ENCODE assay signal across 29 mouse cellular contexts in the genomic region with DNA sequence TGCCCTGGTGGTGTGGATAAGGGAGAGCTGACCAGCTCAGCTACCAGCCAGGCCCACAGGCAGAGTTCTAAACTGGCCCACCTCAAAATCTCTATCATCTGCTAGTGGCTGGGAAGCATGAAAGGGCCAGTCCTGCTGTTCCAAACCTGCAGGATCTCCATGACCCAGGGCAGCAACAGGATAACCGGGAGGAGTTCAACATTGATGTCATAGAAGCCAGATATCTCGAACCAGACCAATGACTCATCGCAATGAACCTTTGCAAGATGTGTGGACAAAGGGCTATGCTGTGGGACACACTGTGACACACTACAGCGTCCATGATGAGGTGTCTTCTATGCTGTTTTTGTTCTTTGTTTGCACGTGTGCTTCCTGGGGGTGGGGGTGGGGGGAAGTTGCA. TPM values are rescaled to one million over a fixed set of nuclear protein-coding genes. Genes with fewer than 3 reads are reported as not detected.
"Had no signal": no experiment of that assay in that cellular context is flagged by ENCODE, and none has a peak within 500 bp of the region (broad histone marks: within the 10 kb centered on the region; RNA-seq: fewer than 3 reads in every experiment).

No protein-coding gene starts in this region.

- H3K4me2 ChIP-seq: limb, embryonic 13.5 days; liver, embryonic 13.5 days; lung, embryonic 15.5 days; midbrain, embryonic 11.5 days had no signal

- H3K27me3 ChIP-seq: limb, embryonic 13.5 days; liver, embryonic 13.5 days; lung, embryonic 15.5 days had no signal

- H3K9ac ChIP-seq: limb, embryonic 13.5 days; liver, embryonic 13.5 days; lung, embryonic 15.5 days had no signal

- H3K36me3 ChIP-seq: limb, embryonic 10.5 days; limb, embryonic 13.5 days; liver, embryonic 13.5 days; lung, embryonic 15.5 days had no signal

- H3K27ac ChIP-seq: kidney, postnatal 0 days; layer of hippocampus, adult 2 months; limb, embryonic 13.5 days; liver, embryonic 13.5 days; lung, embryonic 15.5 days had no signal

- H3K4me3 ChIP-seq: layer of hippocampus, adult 2 months; limb, embryonic 10.5 days; limb, embryonic 13.5 days; liver, embryonic 13.5 days; lung, embryonic 15.5 days had no signal

- DNase-seq: kidney, adult 2 months; kidney, postnatal 25 days; layer of hippocampus, adult 9-11 months; liver; liver, embryonic 13.5 days; lung, postnatal 14 days; lung, postnatal 4 days; midbrain, embryonic 14.5 days; right cerebral cortex, postnatal 25 days; spleen, adult 18-20 months; thymus, adult 2 months; thymus, postnatal 14 days; thymus, postnatal 4 days had no signal

- H3K9me3 ChIP-seq: limb, embryonic 10.5 days; limb, embryonic 13.5 days; liver, embryonic 13.5 days; lung, embryonic 15.5 days had no signal

RNA-seq across cellular contexts. Expression of a gene that starts 16.5 kb away (rescaled TPM):
- total RNA-seq: megakaryocyte progenitor cell, adult 5-6 weeks had no signal

RNA-seq across cellular contexts. Expression of a gene that starts 26.8 kb away (rescaled TPM):
- total RNA-seq: layer of hippocampus, adult 2 months; layer of hippocampus, postnatal 25 days; left cerebral cortex, adult 18-20 months; left cerebral cortex, postnatal 25 days; megakaryocyte progenitor cell, adult 5-6 weeks; megakaryocyte-erythroid progenitor cell, adult 5-6 weeks had no signal
- polyA plus RNA-seq: liver, embryonic 16.5 days; midbrain, postnatal 0 days; neural tube, embryonic 14.5 days had no signal

RNA-seq across cellular contexts. Expression of a gene that starts 53.0 kb away (rescaled TPM):
- total RNA-seq: layer of hippocampus, adult 2 months; layer of hippocampus, postnatal 25 days; left cerebral cortex, postnatal 25 days; megakaryocyte progenitor cell, adult 5-6 weeks; megakaryocyte-erythroid progenitor cell, adult 5-6 weeks had no signal
- polyA plus RNA-seq: kidney, adult 2 months; kidney, embryonic 14.5 days; kidney, postnatal 0 days; large intestine, adult 2 months; midbrain, embryonic 11.5 days; neural tube, embryonic 14.5 days had no signal
